Comparison of ENCODE assay signal across 28 mouse cellular contexts in the genomic region with DNA sequence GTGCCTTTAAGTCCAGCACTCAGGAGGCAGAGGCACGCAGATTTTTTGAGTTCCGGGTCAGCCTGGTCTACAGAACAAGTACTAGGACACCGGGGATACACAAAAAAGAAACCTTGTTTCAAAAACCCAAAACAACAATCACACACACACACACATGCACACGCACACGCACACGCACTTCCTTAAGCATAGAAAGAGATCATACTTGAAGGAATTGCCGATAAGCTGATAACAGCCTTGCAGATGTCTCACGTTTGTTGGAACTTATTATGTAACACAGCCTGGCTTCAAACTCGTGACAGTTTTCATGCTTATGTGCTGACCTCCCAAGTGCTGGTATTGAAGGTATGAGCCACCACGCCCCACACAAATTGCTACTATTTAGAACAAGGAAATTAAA. TPM values are rescaled to one million over a fixed set of nuclear protein-coding genes. Genes with fewer than 3 reads are reported as not detected.
DNase-seq lines count a peak whose midpoint lies in the region; ATAC-seq and TF ChIP-seq lines count a peak whose summit lies in the region.
"Had no signal": no experiment of that assay in that cellular context is flagged by ENCODE, and none has a peak within 500 bp of the region (broad histone marks: within the 10 kb centered on the region; RNA-seq: fewer than 3 reads in every experiment).

No protein-coding gene starts in this region.

- TF ChIP-seq CTCF in small intestine, adult 2 months (IDR thresholded peaks at IDR 0.05; ENCODE audit: extremely low read depth, insufficient read length, insufficient replicate concordance, low read depth, low read length), result no peak

- H3K36me3 ChIP-seq in intestine, embryonic 16.5 days (ENCODE audit: control insufficient read depth, insufficient read depth, low read length), result no peaks in the 10 kb centered on the region
- no peaks in the 10 kb centered on the region for H3K36me3 ChIP-seq in small intestine, adult 2 months (ENCODE audit: control insufficient read depth, insufficient read depth, low read length)
- H3K36me3 ChIP-seq: embryonic facial prominence, embryonic 12.5 days; embryonic facial prominence, embryonic 15.5 days; heart, embryonic 10.5 days; heart, embryonic 13.5 days had no signal

- peak; percentile 28 for DNase-seq in CD4-positive, CD25-positive, alpha-beta regulatory T cell, adult 2 months (ENCODE audit: low read depth, low spot score)
- peak; percentile 34 for DNase-seq in lung, postnatal 36 days
- no peak for DNase-seq in lung, postnatal 14 days
- DNase-seq in heart, adult 11 months, result no peak
- DNase-seq in left cerebral cortex, postnatal 4 days, result no peak
- DNase-seq: adrenal gland, adult 2 months; adrenal gland, postnatal 14 days; cerebellum, adult 11 months; cerebellum, adult 8-10 months; cerebellum, postnatal 14 days; forebrain, postnatal 0 days; gastrocnemius, adult 2 months; gastrocnemius, postnatal 14 days; heart, adult 18-20 months; heart, postnatal 14 days; heart, postnatal 4 days had no signal

- TF ChIP-seq POLR2A in small intestine, adult 2 months (IDR thresholded peaks at IDR 0.05; ENCODE audit: low read depth, low read length), result no peak

- no peaks in the 10 kb centered on the region for H3K9me3 ChIP-seq in intestine, embryonic 16.5 days (ENCODE audit: control insufficient read depth, low read length)
- H3K9me3 ChIP-seq: embryonic facial prominence, embryonic 12.5 days; embryonic facial prominence, embryonic 15.5 days; heart, embryonic 10.5 days; heart, embryonic 13.5 days had no signal

- intact Hi-C loops in left cerebral cortex, postnatal 4 days (cut with DNase I), result loop anchor here (5.0 kb wide), 3 partner anchors 169 to 224 kb away; no protein-coding TSS in a partner anchor

- H3K27ac ChIP-seq in intestine, embryonic 16.5 days (ENCODE audit: low read length), result peak overlapping the region; percentile 93
- peak overlapping the region; percentile 99 for H3K27ac ChIP-seq in small intestine, adult 2 months (ENCODE audit: insufficient read depth, low read depth, low read length)
- H3K27ac ChIP-seq: embryonic facial prominence, embryonic 12.5 days; embryonic facial prominence, embryonic 15.5 days; heart, embryonic 13.5 days; hindbrain, embryonic 14.5 days; hindbrain, postnatal 0 days had no signal

- H3K4me2 ChIP-seq in intestine, embryonic 16.5 days (ENCODE audit: low read depth, low read length), result no peak overlapping the region
- H3K4me2 ChIP-seq: embryonic facial prominence, embryonic 12.5 days; embryonic facial prominence, embryonic 15.5 days; heart, embryonic 13.5 days; hindbrain, embryonic 14.5 days had no signal

- H3K9ac ChIP-seq in intestine, embryonic 16.5 days (ENCODE audit: low read depth, low read length), result no peak overlapping the region
- H3K9ac ChIP-seq: embryonic facial prominence, embryonic 12.5 days; embryonic facial prominence, embryonic 15.5 days; forebrain, postnatal 0 days; heart, embryonic 13.5 days; hindbrain, embryonic 14.5 days had no signal

- ATAC-seq in CD4-positive, CD25-positive, alpha-beta regulatory T cell, adult 4 months, result no peak
- ATAC-seq in intestine, embryonic 16.5 days, result peak; percentile 17; the same call in 1 of the 2 replicates
- ATAC-seq: forebrain, embryonic 14.5 days; forebrain, postnatal 0 days; hindbrain, postnatal 0 days; inflammation-experienced regulatory T-cells, adult 6 months; Patski had no signal

- H3K27me3 ChIP-seq in intestine, embryonic 16.5 days (replicated peaks; ENCODE audit: control insufficient read depth, insufficient read depth, low read length), result no peaks in the 10 kb centered on the region
- no peaks in the 10 kb centered on the region for H3K27me3 ChIP-seq in small intestine, adult 2 months (ENCODE audit: control insufficient read depth, insufficient read depth, low read length)
- H3K27me3 ChIP-seq: embryonic facial prominence, embryonic 15.5 days; heart, embryonic 13.5 days; Patski had no signal

- WGBS in intestine, embryonic 16.5 days, result 78% methylated on average over 10 of the region's 10 CpGs
- WGBS in small intestine, adult 2 months, result 22% methylated on average over 10 of the region's 10 CpGs

- peaks cover 20% of the 10 kb centered on the region for H3K4me1 ChIP-seq in intestine, embryonic 16.5 days (ENCODE audit: control insufficient read depth, insufficient read depth, low read length)
- peaks cover 45% of the 10 kb centered on the region for H3K4me1 ChIP-seq in small intestine, adult 2 months (ENCODE audit: control insufficient read depth, insufficient read depth, insufficient read length, low read length)
- H3K4me1 ChIP-seq: embryonic facial prominence, embryonic 12.5 days; heart, embryonic 13.5 days had no signal

- no peak overlapping the region for H3K4me3 ChIP-seq in intestine, embryonic 16.5 days (ENCODE audit: low read length)
- H3K4me3 ChIP-seq in small intestine, adult 2 months (ENCODE audit: low read depth, low read length), result no peak overlapping the region
- H3K4me3 ChIP-seq: embryonic facial prominence, embryonic 12.5 days; embryonic facial prominence, embryonic 15.5 days; gastrocnemius, adult 2 months; heart, embryonic 10.5 days; heart, embryonic 13.5 days had no signal

RNA-seq across cellular contexts. Expression of a gene that starts 29.1 kb away (rescaled TPM):
- 10 to 100 TPM; 38.9 to 44.1 TPM for polyA plus RNA-seq in CD4-positive, CD25-positive, alpha-beta regulatory T cell, adult 4 months (2017; shearing (Covaris generic))
- 19.7 and 23.6 TPM in 2 replicates for polyA plus RNA-seq in intestine, embryonic 16.5 days (2015; fragmentation: Nextera tagmentation; extraction: Ambion mirVana)
- polyA plus RNA-seq in small intestine, adult 2 months (2012; rRNA removed), result 3.3 and 6.9 TPM in 2 replicates
- total RNA-seq in left cerebral cortex, postnatal 4 days (2021), result 100 to 1,000 TPM; 107 to 122 TPM

RNA-seq across cellular contexts. Expression of a gene that starts 50.9 kb away (rescaled TPM):
- polyA plus RNA-seq in CD4-positive, CD25-positive, alpha-beta regulatory T cell, adult 4 months (2017; shearing (Covaris generic)), result not detected
- 3.1 and 3.3 TPM in 2 replicates for polyA plus RNA-seq in intestine, embryonic 16.5 days (2015; fragmentation: Nextera tagmentation; extraction: Ambion mirVana)
- 4.0 and 67.8 TPM in 2 replicates for polyA plus RNA-seq in small intestine, adult 2 months (2012; rRNA removed)
- total RNA-seq in left cerebral cortex, postnatal 4 days (2021), result 1 to 10 TPM; 1.2 to 1.3 TPM
- polyA plus RNA-seq: inflammation-experienced regulatory T-cells, adult 6 months had no signal

Comparison
In these comparisons a context has a peak if more than half of its experiments do, and no peak if none do; other contexts are left out.
1. DNase-seq: peak in CD4-positive, CD25-positive, alpha-beta regulatory T cell, adult 2 months (single experiment) and lung, postnatal 36 days (single experiment); none in lung, postnatal 14 days (single experiment), heart, adult 11 months (single experiment) and left cerebral cortex, postnatal 4 days (single experiment).